Comparison of ENCODE assay signal across 19 mouse cellular contexts in genomic region chr6:88638917-88639316, GRCm38 (mm10). TPM values are rescaled to one million over a fixed set of nuclear protein-coding genes. Genes with fewer than 3 reads are reported as not detected.
DNase-seq lines count a peak whose midpoint lies in the region; ATAC-seq and TF ChIP-seq lines count a peak whose summit lies in the region.
"Had no signal": no experiment of that assay in that cellular context is flagged by ENCODE, and none has a peak within 500 bp of the region (broad histone marks: within the 10 kb centered on the region; RNA-seq: fewer than 3 reads in every experiment).

No protein-coding gene starts in this region.

- no peak overlapping the region for H3K9ac ChIP-seq in forebrain, embryonic 14.5 days (ENCODE audit: low read length)
- no peak overlapping the region for H3K9ac ChIP-seq in forebrain, embryonic 16.5 days (replicated peaks; ENCODE audit: low read depth, low read length)
- no peak overlapping the region for H3K9ac ChIP-seq in intestine, embryonic 16.5 days (ENCODE audit: low read depth, low read length)
- no peak overlapping the region for H3K9ac ChIP-seq in intestine, postnatal 0 days (ENCODE audit: low read depth, low read length)
- no peak overlapping the region for H3K9ac ChIP-seq in midbrain, embryonic 15.5 days
- no peak overlapping the region for H3K9ac ChIP-seq in midbrain, postnatal 0 days (replicated peaks; ENCODE audit: low read length, poor library complexity, severe bottlenecking)
- H3K9ac ChIP-seq in neural tube, embryonic 15.5 days (replicated peaks): no peak overlapping the region
- H3K9ac ChIP-seq in stomach, postnatal 0 days (ENCODE audit: low read length): no peak overlapping the region
- H3K9ac ChIP-seq: embryonic facial prominence, embryonic 12.5 days; limb, embryonic 13.5 days; neural tube, embryonic 12.5 days had no signal

- H3K4me1 ChIP-seq in forebrain, embryonic 14.5 days (ENCODE audit: control insufficient read depth, insufficient read depth, low read length): peaks cover 15% of the 10 kb centered on the region
- H3K4me1 ChIP-seq in forebrain, embryonic 16.5 days (replicated peaks; ENCODE audit: control insufficient read depth, insufficient read depth, low read length): peaks cover 12% of the 10 kb centered on the region
- 0 out of 2 replicates have a peak, but pooled peaks cover 5% of the 10 kb centered on the region for H3K4me1 ChIP-seq in intestine, embryonic 16.5 days (ENCODE audit: control insufficient read depth, insufficient read depth, low read length)
- no peaks in the 10 kb centered on the region for H3K4me1 ChIP-seq in intestine, postnatal 0 days (replicated peaks; ENCODE audit: control insufficient read depth, insufficient read depth, low read length)
- peaks cover 13% of the 10 kb centered on the region for H3K4me1 ChIP-seq in midbrain, embryonic 15.5 days
- H3K4me1 ChIP-seq in midbrain, postnatal 0 days (ENCODE audit: insufficient read depth, low read length): peaks cover 4% of the 10 kb centered on the region; the same call in 1 of the 2 replicates
- peaks cover 18% of the 10 kb centered on the region for H3K4me1 ChIP-seq in neural tube, embryonic 15.5 days
- H3K4me1 ChIP-seq in stomach, postnatal 0 days (replicated peaks; ENCODE audit: control insufficient read depth, insufficient read depth): no peaks in the 10 kb centered on the region

- H3K27ac ChIP-seq in forebrain, embryonic 14.5 days (ENCODE audit: low read depth, low read length): 0 out of 2 replicates have a peak overlapping the region, but pooled peaks have one; percentile 22
- no peak overlapping the region for H3K27ac ChIP-seq in forebrain, embryonic 16.5 days (ENCODE audit: low read length)
- 0 out of 2 replicates have a peak overlapping the region, but pooled peaks have one; percentile 25 for H3K27ac ChIP-seq in intestine, embryonic 16.5 days (ENCODE audit: low read length)
- no peak overlapping the region for H3K27ac ChIP-seq in intestine, postnatal 0 days (ENCODE audit: low read depth, low read length)
- H3K27ac ChIP-seq in midbrain, embryonic 15.5 days: 0 out of 2 replicates have a peak overlapping the region, but pooled peaks have one; percentile 7
- H3K27ac ChIP-seq in midbrain, postnatal 0 days (ENCODE audit: low read depth, low read length): no peak overlapping the region
- peak overlapping the region; percentile 74 for H3K27ac ChIP-seq in neural tube, embryonic 15.5 days (replicated peaks)
- H3K27ac ChIP-seq in stomach, postnatal 0 days (replicated peaks): no peak overlapping the region
- H3K27ac ChIP-seq: embryonic facial prominence, embryonic 12.5 days; limb, embryonic 13.5 days; neural tube, embryonic 12.5 days had no signal

- H3K36me3 ChIP-seq in forebrain, embryonic 14.5 days (ENCODE audit: control insufficient read depth, insufficient read depth, low read length): no peaks in the 10 kb centered on the region
- H3K36me3 ChIP-seq in forebrain, embryonic 16.5 days (ENCODE audit: control insufficient read depth, insufficient read depth): no peaks in the 10 kb centered on the region
- no peaks in the 10 kb centered on the region for H3K36me3 ChIP-seq in intestine, embryonic 16.5 days (ENCODE audit: control insufficient read depth, insufficient read depth, low read length)
- H3K36me3 ChIP-seq in intestine, postnatal 0 days (ENCODE audit: control insufficient read depth, insufficient read depth): no peaks in the 10 kb centered on the region
- no peaks in the 10 kb centered on the region for H3K36me3 ChIP-seq in midbrain, embryonic 15.5 days (replicated peaks)
- no peaks in the 10 kb centered on the region for H3K36me3 ChIP-seq in midbrain, postnatal 0 days (ENCODE audit: insufficient read depth, low read length)
- H3K36me3 ChIP-seq in neural tube, embryonic 15.5 days: no peaks in the 10 kb centered on the region
- H3K36me3 ChIP-seq in stomach, postnatal 0 days (ENCODE audit: control insufficient read depth, insufficient read depth, low read length): no peaks in the 10 kb centered on the region
- H3K36me3 ChIP-seq: embryonic facial prominence, embryonic 12.5 days; limb, embryonic 13.5 days; neural tube, embryonic 12.5 days had no signal

- TF ChIP-seq EP300 in stomach, postnatal 0 days (optimal IDR thresholded peaks at IDR 0.05): no peak

- TF ChIP-seq CTCF in intestine, postnatal 0 days (IDR thresholded peaks at IDR 0.05; ENCODE audit: low read depth): no peak
- no peak for TF ChIP-seq CTCF in midbrain, postnatal 0 days (IDR thresholded peaks at IDR 0.05)
- no peak for TF ChIP-seq CTCF in stomach, postnatal 0 days (IDR thresholded peaks at IDR 0.05; ENCODE audit: low read depth)

- H3K27me3 ChIP-seq in forebrain, embryonic 14.5 days (replicated peaks; ENCODE audit: control insufficient read depth, insufficient read depth, low read length): no peaks in the 10 kb centered on the region
- no peaks in the 10 kb centered on the region for H3K27me3 ChIP-seq in forebrain, embryonic 16.5 days (replicated peaks; ENCODE audit: control insufficient read depth, insufficient read depth, low read length)
- no peaks in the 10 kb centered on the region for H3K27me3 ChIP-seq in intestine, embryonic 16.5 days (replicated peaks; ENCODE audit: control insufficient read depth, insufficient read depth, low read length)
- H3K27me3 ChIP-seq in intestine, postnatal 0 days (replicated peaks; ENCODE audit: control insufficient read depth, insufficient read depth, low read length): no peaks in the 10 kb centered on the region
- no peaks in the 10 kb centered on the region for H3K27me3 ChIP-seq in midbrain, embryonic 15.5 days (replicated peaks)
- no peaks in the 10 kb centered on the region for H3K27me3 ChIP-seq in midbrain, postnatal 0 days (ENCODE audit: insufficient read depth, low read length)
- no peaks in the 10 kb centered on the region for H3K27me3 ChIP-seq in neural tube, embryonic 15.5 days (replicated peaks)
- no peaks in the 10 kb centered on the region for H3K27me3 ChIP-seq in stomach, postnatal 0 days (ENCODE audit: control insufficient read depth, insufficient read depth, low read length)
- H3K27me3 ChIP-seq: CH12.LX; embryonic facial prominence, embryonic 12.5 days; limb, embryonic 13.5 days; neural tube, embryonic 12.5 days had no signal

- no peak for ATAC-seq in forebrain, embryonic 14.5 days
- no peak for ATAC-seq in forebrain, embryonic 16.5 days
- ATAC-seq in intestine, embryonic 16.5 days: no peak
- no peak for ATAC-seq in intestine, postnatal 0 days
- ATAC-seq in midbrain, embryonic 15.5 days (replicated peaks): no peak
- no peak for ATAC-seq in midbrain, postnatal 0 days (ENCODE audit: low FRiP score)
- no peak for ATAC-seq in neural tube, embryonic 15.5 days (ENCODE audit: low FRiP score)
- ATAC-seq in stomach, postnatal 0 days (ENCODE audit: low FRiP score, low TSS enrichment): no peak

- H3K9me3 ChIP-seq in forebrain, embryonic 14.5 days (replicated peaks; ENCODE audit: control insufficient read depth, low read length): 0 out of 2 replicates have a peak, but pooled peaks cover 3% of the 10 kb centered on the region
- peaks cover 3% of the 10 kb centered on the region; the same call in 1 of the 2 replicates for H3K9me3 ChIP-seq in forebrain, embryonic 16.5 days (ENCODE audit: control insufficient read depth, low read length)
- peaks cover 4% of the 10 kb centered on the region; the same call in 1 of the 2 replicates for H3K9me3 ChIP-seq in intestine, embryonic 16.5 days (ENCODE audit: control insufficient read depth, low read length)
- peaks cover 3% of the 10 kb centered on the region; the same call in 1 of the 2 replicates for H3K9me3 ChIP-seq in intestine, postnatal 0 days (ENCODE audit: control insufficient read depth)
- peaks cover 9% of the 10 kb centered on the region; the same call in 1 of the 2 replicates for H3K9me3 ChIP-seq in midbrain, embryonic 15.5 days
- no peaks in the 10 kb centered on the region for H3K9me3 ChIP-seq in midbrain, postnatal 0 days (ENCODE audit: low read length)
- H3K9me3 ChIP-seq in neural tube, embryonic 15.5 days (replicated peaks): no peaks in the 10 kb centered on the region
- no peaks in the 10 kb centered on the region for H3K9me3 ChIP-seq in stomach, postnatal 0 days (ENCODE audit: control insufficient read depth, low read length)
- H3K9me3 ChIP-seq: neural tube, embryonic 12.5 days had no signal

- no peak overlapping the region for H3K4me3 ChIP-seq in forebrain, embryonic 14.5 days (ENCODE audit: low read depth, low read length)
- H3K4me3 ChIP-seq in forebrain, embryonic 16.5 days (replicated peaks; ENCODE audit: low read length): no peak overlapping the region
- H3K4me3 ChIP-seq in intestine, embryonic 16.5 days (ENCODE audit: low read length): no peak overlapping the region
- no peak overlapping the region for H3K4me3 ChIP-seq in intestine, postnatal 0 days (ENCODE audit: low read depth, low read length)
- no peak overlapping the region for H3K4me3 ChIP-seq in midbrain, embryonic 15.5 days
- H3K4me3 ChIP-seq in midbrain, postnatal 0 days (ENCODE audit: low read depth, low read length): no peak overlapping the region
- H3K4me3 ChIP-seq in neural tube, embryonic 15.5 days (replicated peaks): no peak overlapping the region
- no peak overlapping the region for H3K4me3 ChIP-seq in stomach, postnatal 0 days (ENCODE audit: low read depth, low read length)
- H3K4me3 ChIP-seq: embryonic facial prominence, embryonic 12.5 days; limb, embryonic 13.5 days; neural tube, embryonic 12.5 days had no signal

- H3K4me2 ChIP-seq in forebrain, embryonic 14.5 days (ENCODE audit: low read length): no peak overlapping the region
- H3K4me2 ChIP-seq in forebrain, embryonic 16.5 days (ENCODE audit: low read length): no peak overlapping the region
- H3K4me2 ChIP-seq in intestine, embryonic 16.5 days (ENCODE audit: low read depth, low read length): no peak overlapping the region
- no peak overlapping the region for H3K4me2 ChIP-seq in intestine, postnatal 0 days (replicated peaks; ENCODE audit: low read depth)
- H3K4me2 ChIP-seq in midbrain, embryonic 15.5 days: no peak overlapping the region
- no peak overlapping the region for H3K4me2 ChIP-seq in midbrain, postnatal 0 days (ENCODE audit: low read depth, low read length, poor library complexity, severe bottlenecking)
- no peak overlapping the region for H3K4me2 ChIP-seq in neural tube, embryonic 15.5 days
- no peak overlapping the region for H3K4me2 ChIP-seq in stomach, postnatal 0 days (replicated peaks; ENCODE audit: low read depth)
- H3K4me2 ChIP-seq: embryonic facial prominence, embryonic 12.5 days; limb, embryonic 13.5 days had no signal

- no peak for DNase-seq in forebrain, embryonic 14.5 days (ENCODE audit: low spot score)
- no peak for DNase-seq in midbrain, postnatal 0 days (ENCODE audit: low spot score)
- no peak for DNase-seq in stomach, postnatal 0 days (ENCODE audit: low spot score)
- DNase-seq: adrenal gland, postnatal 10 days; cerebellum, adult 8-10 months; gastrocnemius, postnatal 10 days; kidney, adult 11 months; kidney, postnatal 10 days; right cerebral cortex, postnatal 4 days; thymus, postnatal 4 days had no signal

- 15% methylated on average over 1 of the region's 1 CpGs for WGBS in forebrain, embryonic 14.5 days
- WGBS in forebrain, embryonic 16.5 days: 28% methylated on average over 1 of the region's 1 CpGs
- WGBS in intestine, embryonic 16.5 days: 47% methylated on average over 1 of the region's 1 CpGs
- 57% methylated on average over 1 of the region's 1 CpGs for WGBS in intestine, postnatal 0 days
- WGBS in midbrain, embryonic 15.5 days: 7% methylated on average over 1 of the region's 1 CpGs
- 33% methylated on average over 1 of the region's 1 CpGs for WGBS in midbrain, postnatal 0 days
- WGBS in neural tube, embryonic 15.5 days: 31% methylated on average over 1 of the region's 1 CpGs
- WGBS in stomach, postnatal 0 days: 47% methylated on average over 1 of the region's 1 CpGs

RNA-seq across cellular contexts. Expression of gene Kbtbd12, which starts 1.2 kb away (rescaled TPM):
- polyA plus RNA-seq in forebrain, embryonic 14.5 days (2014; fragmentation: Nextera tagmentation; extraction: Ambion mirVana): 0.20 TPM in 1 of 2 replicates, not detected in the other
- 0.37 and 0.52 TPM in 2 replicates for polyA plus RNA-seq in forebrain, embryonic 16.5 days (2015; fragmentation: Nextera tagmentation; extraction: Ambion mirVana)
- polyA plus RNA-seq in intestine, embryonic 16.5 days (2015; fragmentation: Nextera tagmentation; extraction: Ambion mirVana): 0.21 and 0.32 TPM in 2 replicates
- polyA plus RNA-seq in intestine, postnatal 0 days (2015; fragmentation: Nextera tagmentation; extraction: Ambion mirVana): 0.12 and 0.27 TPM in 2 replicates
- polyA plus RNA-seq in midbrain, embryonic 15.5 days (2015; fragmentation: Nextera tagmentation; extraction: Ambion mirVana): 0.26 and 0.65 TPM in 2 replicates
- 0.16 and 0.38 TPM in 2 replicates for total RNA-seq in midbrain, postnatal 0 days (2014; rRNA removed)
- polyA plus RNA-seq in midbrain, postnatal 0 days (2015; fragmentation: Nextera tagmentation; extraction: Ambion mirVana): 0.25 TPM in 1 of 2 replicates, not detected in the other
- 0.36 and 1.4 TPM in 2 replicates for polyA plus RNA-seq in neural tube, embryonic 15.5 days (2015; fragmentation: Nextera tagmentation; extraction: Ambion mirVana)
- 0.28 and 0.62 TPM in 2 replicates for polyA plus RNA-seq in stomach, postnatal 0 days (2015; fragmentation: Nextera tagmentation; extraction: Ambion mirVana)
- total RNA-seq: CH12.LX had no signal
- polyA plus RNA-seq: embryonic facial prominence, embryonic 12.5 days; neural tube, embryonic 12.5 days had no signal

Comparison
In these comparisons a context has a peak if more than half of its experiments do, and no peak if none do; other contexts are left out.
1. H3K27ac ChIP-seq: peak in forebrain, embryonic 14.5 days (single experiment), intestine, embryonic 16.5 days (single experiment), midbrain, embryonic 15.5 days (single experiment) and neural tube, embryonic 15.5 days (single experiment); none in forebrain, embryonic 16.5 days (single experiment), intestine, postnatal 0 days (single experiment), midbrain, postnatal 0 days (single experiment) and stomach, postnatal 0 days (single experiment).